Mouse (Mus musculus) CD4-positive helper T cell, adult 2 months (primary cell): ENCODE measurements around the gene Clcf1.
"Not testable (repeated sequence)": the region's sequence is repeated elsewhere in the genome, so short reads cannot be mapped to it uniquely, and the experiment has no call there.

Experiments
- DNase-seq: peaks from one replicate; pipeline ENCODE4 v3.0.0-alpha.2; 2012; ENCODE audit warnings: low read depth, missing footprints, low spot score

Gene Clcf1

GRCm38 (mm10) chr19:4247010-4247409, 33.0 kb downstream of the Clcf1 start:
- DNase-seq = peak; percentile 42

GRCm38 (mm10) chr19:4248683-4249082, 34.6 kb downstream of the Clcf1 start:
- DNase-seq = not testable (repeated sequence)

GRCm38 (mm10) chr19:4254230-4254629, 40.2 kb downstream of the Clcf1 start:
- no peak for DNase-seq

- peak; percentile 35 for DNase-seq
Measured at GRCm38 (mm10) chr19:4255583-4256162, 41.6 kb downstream of the Clcf1 start.

GRCm38 (mm10) chr19:4257216-4257896, 43.3 kb downstream of the Clcf1 start:
- peak; percentile 91 for DNase-seq

- DNase-seq = no peak
Measured at GRCm38 (mm10) chr19:4257897-4258252, 43.8 kb downstream of the Clcf1 start.

- peak; percentile 60 for DNase-seq
Measured at GRCm38 (mm10) chr19:4261038-4261698, 47.1 kb downstream of the Clcf1 start.

GRCm38 (mm10) chr19:4262756-4263155, 48.7 kb downstream of the Clcf1 start:
- no peak for DNase-seq

- no peak for DNase-seq
Measured at GRCm38 (mm10) chr19:4263702-4264101, 49.7 kb downstream of the Clcf1 start.

GRCm38 (mm10) chr19:4264171-4264780, 50.2 kb downstream of the Clcf1 start:
- DNase-seq = no peak

GRCm38 (mm10) chr19:4265956-4266355, 51.9 kb downstream of the Clcf1 start:
- no peak for DNase-seq

GRCm38 (mm10) chr19:4268566-4269361, 54.7 kb downstream of the Clcf1 start, which contains the start of gene Ssh3:
Gene Ssh3, minus strand, starts transcription at chr19:4269180.
- DNase-seq = peak; percentile 85

- DNase-seq = no peak
Measured at GRCm38 (mm10) chr19:4270187-4270586, 56.1 kb downstream of the Clcf1 start.

- no peak for DNase-seq
Measured at GRCm38 (mm10) chr19:4270972-4271371, 56.9 kb downstream of the Clcf1 start.
